Mouse (Mus musculus): ENCODE results near the gene Cntrl. TPM values are rescaled to one million over a fixed set of nuclear protein-coding genes. Genes with fewer than 3 reads are reported as not detected.

The Cntrl gene
- 1.9 and 3.3 TPM in 2 replicates for polyA plus RNA-seq (2012; rRNA removed)

DNA sequence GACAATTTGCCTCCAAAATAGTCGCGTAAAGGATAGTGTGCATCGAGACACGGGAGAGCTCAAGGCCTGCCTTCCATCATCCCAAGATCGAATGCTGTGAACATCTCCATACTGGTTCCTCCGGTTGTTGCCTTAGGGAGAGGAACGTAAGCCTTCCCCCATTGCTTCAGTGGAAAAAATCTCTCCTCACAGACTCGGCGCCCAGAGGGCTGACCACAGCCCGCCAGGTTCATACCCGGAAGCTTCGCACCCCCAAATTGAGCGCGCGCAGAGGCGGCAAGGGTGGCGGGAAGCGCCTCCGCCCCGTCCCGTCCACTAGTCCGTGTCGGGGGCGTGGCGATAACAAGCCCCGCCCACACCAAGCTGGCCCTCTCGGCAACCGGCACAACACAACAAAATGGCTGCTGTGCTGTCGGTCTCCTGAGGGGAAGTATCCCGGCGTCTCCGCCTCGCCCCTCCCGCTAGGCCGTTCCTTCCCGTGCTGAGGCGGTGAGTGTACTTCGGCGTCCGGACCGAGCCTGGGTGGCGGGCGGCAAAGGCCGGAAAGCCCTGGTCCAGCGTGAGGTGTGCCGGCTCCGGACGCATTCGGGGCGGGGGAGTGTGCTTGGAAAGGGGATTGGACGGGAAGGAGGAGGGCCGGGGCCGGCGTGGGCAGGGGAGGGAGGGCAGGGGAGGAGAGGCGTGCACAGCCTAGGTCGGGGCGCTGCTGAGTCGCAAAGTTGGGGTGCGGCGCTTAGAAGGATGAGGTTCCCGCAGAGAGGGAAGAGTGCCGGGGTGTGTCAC is at the start of gene Cntrl:
TSS of gene Cntrl (plus strand) at position 352 of the 783 bp plus-strand sequence.

GRCm38 (mm10) chr2:35061338-35061737 is 48.0 kb upstream of the Cntrl start, which contains the start of gene Hc:
Hc (minus strand) TSS chr2:35061438.

GRCm38 (mm10) chr2:35101443-35101842 is 7.8 kb upstream of the Cntrl start, which contains the start of gene AI182371:
AI182371 (minus strand) TSS chr2:35101543.

GRCm38 (mm10) chr2:35200898-35201668 is 91.8 kb downstream of the Cntrl start, which contains the start of gene Rab14:
Rab14 (minus strand) TSS chr2:35201120.

Other genes with a start within 250 kb of the Cntrl start
- gene Cutal, start 235.1 kb upstream of the Cntrl start, polyA plus RNA-seq (2012; rRNA removed), result 6.6 and 10.9 TPM in 2 replicates
- 2.6 and 2.7 TPM in 2 replicates for gene Psmd5, start 234.5 kb upstream of the Cntrl start, polyA plus RNA-seq (2012; rRNA removed)
- gene Phf19, start 195.5 kb upstream of the Cntrl start, polyA plus RNA-seq (2012; rRNA removed), result 0.53 and 0.58 TPM in 2 replicates
- 1.3 and 1.6 TPM in 2 replicates for gene Traf1, start 147.7 kb upstream of the Cntrl start, polyA plus RNA-seq (2012; rRNA removed)
- gene Hc, start 48.1 kb upstream of the Cntrl start, polyA plus RNA-seq (2012; rRNA removed), result not detected in 2 replicates
- gene AI182371, start 7.9 kb upstream of the Cntrl start, polyA plus RNA-seq (2012; rRNA removed), result 0.13 TPM in 1 of 2 replicates, not detected in the other
- gene Rab14, start 91.6 kb downstream of the Cntrl start, polyA plus RNA-seq (2012; rRNA removed), result 660 and 1,241 TPM in 2 replicates
- 620 and 814 TPM in 2 replicates for gene Gsn, start 146.9 kb downstream of the Cntrl start, polyA plus RNA-seq (2012; rRNA removed)
- 5.4 and 6.9 TPM in 2 replicates for gene Stom, start 227.5 kb downstream of the Cntrl start, polyA plus RNA-seq (2012; rRNA removed)

All from stomach, adult 2 months (tissue).